Mouse (Mus musculus): ENCODE results near the gene Extl1.
"Not testable (repeated sequence)": the region's sequence is repeated elsewhere in the genome, so short reads cannot be mapped to it uniquely, and the experiment has no call there.

Extl1 gene

GRCm38 (mm10) chr4:134349829-134350228 is 33.8 kb downstream of the Extl1 start:
- no peak for DNase-seq

GRCm38 (mm10) chr4:134348545-134348944 is 35.1 kb downstream of the Extl1 start:
- no peak for DNase-seq

- no peak for DNase-seq
Measured at GRCm38 (mm10) chr4:134348078-134348477, 35.6 kb downstream of the Extl1 start.

GRCm38 (mm10) chr4:134345802-134346201 is 37.8 kb downstream of the Extl1 start:
- DNase-seq, result no peak

- DNase-seq, result no peak
Measured at GRCm38 (mm10) chr4:134344620-134345019, 39.0 kb downstream of the Extl1 start.

GRCm38 (mm10) chr4:134343071-134344031 is 40.3 kb downstream of the Extl1 start, which contains the start of gene Slc30a2:
Gene Slc30a2 (plus strand): TSS chr4:134343181.
- no peak for DNase-seq

GRCm38 (mm10) chr4:134342213-134342779 is 41.4 kb downstream of the Extl1 start:
- no peak for DNase-seq

GRCm38 (mm10) chr4:134341231-134341630 is 42.4 kb downstream of the Extl1 start:
- not testable (repeated sequence) for DNase-seq

GRCm38 (mm10) chr4:134330281-134330680 is 53.4 kb downstream of the Extl1 start:
- no peak for DNase-seq

- no peak for DNase-seq
Measured at GRCm38 (mm10) chr4:134328832-134329231, 54.8 kb downstream of the Extl1 start.

GRCm38 (mm10) chr4:134328151-134328550 is 55.5 kb downstream of the Extl1 start:
- no peak for DNase-seq

GRCm38 (mm10) chr4:134326859-134327530 is 56.7 kb downstream of the Extl1 start:
- DNase-seq, result no peak

- DNase-seq, result no peak
Measured at GRCm38 (mm10) chr4:134324655-134325054, 59.0 kb downstream of the Extl1 start.

- no peak for DNase-seq
Measured at GRCm38 (mm10) chr4:134321524-134321923, 62.1 kb downstream of the Extl1 start.

- DNase-seq, result no peak
Measured at GRCm38 (mm10) chr4:134319674-134320073, 64.0 kb downstream of the Extl1 start.

GRCm38 (mm10) chr4:134319074-134319473 is 64.6 kb downstream of the Extl1 start:
- no peak for DNase-seq

GRCm38 (mm10) chr4:134316390-134316789 is 67.3 kb downstream of the Extl1 start:
- no peak for DNase-seq

- DNase-seq, result no peak
Measured at GRCm38 (mm10) chr4:134315470-134315869, 68.2 kb downstream of the Extl1 start.

GRCm38 (mm10) chr4:134314876-134315275 is 68.8 kb downstream of the Extl1 start, which contains the start of gene Trim63:
Gene Trim63 (plus strand): TSS chr4:134315120.
- DNase-seq, result no peak

GRCm38 (mm10) chr4:134314081-134314655 is 69.5 kb downstream of the Extl1 start:
- no peak for DNase-seq

- no peak for DNase-seq
Measured at GRCm38 (mm10) chr4:134312901-134313300, 70.7 kb downstream of the Extl1 start.

- DNase-seq, result no peak
Measured at GRCm38 (mm10) chr4:134312341-134312740, 71.3 kb downstream of the Extl1 start.

GRCm38 (mm10) chr4:134311784-134312183 is 71.9 kb downstream of the Extl1 start:
- DNase-seq, result no peak
